Mouse (Mus musculus): ENCODE measurements around the gene Gm6358. TPM values are rescaled to one million over a fixed set of nuclear protein-coding genes. Genes with fewer than 3 reads are reported as not detected.
"Not testable (repeated sequence)": the region's sequence is repeated elsewhere in the genome, so short reads cannot be mapped to it uniquely, and the experiment has no call there.

Gm6358 gene
- not detected in 2 replicates for polyA plus RNA-seq (2012; rRNA removed)

GRCm38 (mm10) chr16:89140551-89140950, at the start of gene Gm6358:
Gm6358 (plus strand) TSS chr16:89140851.
- DNase-seq (ENCODE audit: extremely low spot score in 1 of 2, low spot score in 1 of 2): no peak

- no peak for DNase-seq (ENCODE audit: extremely low spot score in 1 of 2, low spot score in 1 of 2)
Measured at GRCm38 (mm10) chr16:89150786-89151185, 10.1 kb downstream of the Gm6358 start, which contains the start of gene Gm10061. Gm10061 (plus strand) TSS chr16:89151086.

GRCm38 (mm10) chr16:89157652-89158051, 17.0 kb downstream of the Gm6358 start, which contains the start of gene Gm9789:
Gm9789 (plus strand) TSS chr16:89157952.
- DNase-seq (ENCODE audit: extremely low spot score in 1 of 2, low spot score in 1 of 2): no peak

- DNase-seq (ENCODE audit: extremely low spot score in 1 of 2, low spot score in 1 of 2): not testable (repeated sequence)
Measured at GRCm38 (mm10) chr16:89169190-89169589, 28.5 kb downstream of the Gm6358 start, which contains the start of gene Gm7735. Gm7735 (plus strand) TSS chr16:89169490.

- DNase-seq (ENCODE audit: extremely low spot score in 1 of 2, low spot score in 1 of 2): no peak
Measured at GRCm38 (mm10) chr16:89174435-89174834, 33.8 kb downstream of the Gm6358 start, which contains the start of gene 1110057P08Rik. 1110057P08Rik (plus strand) TSS chr16:89174735.

- no peak for DNase-seq (ENCODE audit: extremely low spot score in 1 of 2, low spot score in 1 of 2)
Measured at GRCm38 (mm10) chr16:89188621-89189020, 48.0 kb downstream of the Gm6358 start.

Other genes starting within 250 kb of the Gm6358 start
- gene Krtap19-5, start 244.4 kb upstream of the Gm6358 start, polyA plus RNA-seq (2012; rRNA removed): not detected in 2 replicates
- gene Krtap19-9b, start 208.6 kb upstream of the Gm6358 start, polyA plus RNA-seq (2012; rRNA removed): not detected in 2 replicates
- gene Krtap16-3, start 178.0 kb upstream of the Gm6358 start, polyA plus RNA-seq (2012; rRNA removed): not detected in 2 replicates
- not detected in 2 replicates for gene Krtap22-2, start 130.1 kb upstream of the Gm6358 start, polyA plus RNA-seq (2012; rRNA removed)
- gene Gm10229, start 125.6 kb upstream of the Gm6358 start, polyA plus RNA-seq (2012; rRNA removed): not detected in 2 replicates
- gene Krtap6-1, start 109.2 kb upstream of the Gm6358 start, polyA plus RNA-seq (2012; rRNA removed): not detected in 2 replicates
- gene Gm10228, start 99.4 kb upstream of the Gm6358 start, polyA plus RNA-seq (2012; rRNA removed): not detected in 2 replicates
- not detected in 2 replicates for gene Krtap6-5, start 93.0 kb upstream of the Gm6358 start, polyA plus RNA-seq (2012; rRNA removed)
- gene 1110025L11Rik, start 76.8 kb upstream of the Gm6358 start, polyA plus RNA-seq (2012; rRNA removed): not detected in 2 replicates
- not detected in 2 replicates for gene Krtap6-3, start 56.8 kb upstream of the Gm6358 start, polyA plus RNA-seq (2012; rRNA removed)
- gene Gm10061, start 10.2 kb downstream of the Gm6358 start, polyA plus RNA-seq (2012; rRNA removed): not detected in 2 replicates
- gene Gm9789, start 17.1 kb downstream of the Gm6358 start, polyA plus RNA-seq (2012; rRNA removed): not detected in 2 replicates
- gene Gm7735, start 28.6 kb downstream of the Gm6358 start, polyA plus RNA-seq (2012; rRNA removed): not detected in 2 replicates
- not detected in 2 replicates for gene 1110057P08Rik, start 33.9 kb downstream of the Gm6358 start, polyA plus RNA-seq (2012; rRNA removed)
- not detected in 2 replicates for gene Krtap20-2, start 65.0 kb downstream of the Gm6358 start, polyA plus RNA-seq (2012; rRNA removed)

Measured in frontal cortex, adult 2 months (tissue).